Mouse (Mus musculus) lung, postnatal 25 days (tissue): Measurements from ENCODE around the gene Zfp653.
A peak's percentile ranks its signal among the peaks of the same experiment; 100 is the strongest.
"Not testable (repeated sequence)": the region's sequence is repeated elsewhere in the genome, so short reads cannot be mapped to it uniquely, and the experiment has no call there.

Experiments used
- DNase-seq: peaks from one replicate; pipeline ENCODE4 v3.0.0; 2022; ENCODE audit warnings: low spot score

The Zfp653 gene

DNA sequence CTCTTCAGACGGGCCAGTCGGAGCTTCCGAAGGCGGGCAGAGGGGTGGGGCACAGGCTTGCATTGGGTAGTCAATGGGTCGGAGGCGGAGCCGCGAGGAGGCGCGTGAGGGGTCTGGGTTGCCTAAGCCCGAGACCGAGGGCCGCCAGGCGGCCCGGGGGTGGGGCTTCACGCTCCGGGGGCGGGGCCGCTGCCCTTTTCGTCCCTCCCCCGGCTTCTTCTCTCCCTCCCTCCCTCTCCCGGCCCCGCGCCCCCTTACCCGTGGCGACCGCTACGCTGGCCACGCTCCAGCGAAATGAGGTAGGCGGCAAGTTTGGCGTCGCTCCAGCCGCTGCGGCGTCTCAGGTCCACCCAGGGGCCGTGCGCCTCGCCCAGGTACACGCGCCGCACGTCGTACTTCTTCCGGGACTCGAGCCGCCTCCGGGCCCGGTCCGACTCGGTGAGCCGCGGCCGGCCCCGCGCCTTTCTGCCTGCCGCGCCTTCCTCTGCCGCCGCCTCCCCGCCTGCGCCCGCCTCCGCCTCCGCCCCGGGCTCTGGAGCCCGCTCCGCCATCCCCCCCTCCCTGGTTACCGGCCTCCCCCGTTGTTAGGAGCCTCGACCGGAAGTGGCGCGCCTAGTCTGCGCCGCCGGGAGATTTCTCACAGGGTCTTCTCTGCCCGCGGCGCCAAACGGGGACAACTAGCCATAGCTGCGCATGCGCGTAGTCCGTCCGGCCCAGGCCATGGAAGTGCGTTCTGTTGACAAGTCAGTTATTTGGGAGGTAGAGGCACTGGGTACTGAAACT, at the start of gene Zfp653, which contains the start of gene Gm49318:
Gene Zfp653, minus strand, starts transcription at position 586 of the 783 bp plus-strand sequence.
Gene Gm49318, minus strand, starts transcription at position 469 of the 783 bp plus-strand sequence.
- DNase-seq: peak; percentile 98

DNA sequence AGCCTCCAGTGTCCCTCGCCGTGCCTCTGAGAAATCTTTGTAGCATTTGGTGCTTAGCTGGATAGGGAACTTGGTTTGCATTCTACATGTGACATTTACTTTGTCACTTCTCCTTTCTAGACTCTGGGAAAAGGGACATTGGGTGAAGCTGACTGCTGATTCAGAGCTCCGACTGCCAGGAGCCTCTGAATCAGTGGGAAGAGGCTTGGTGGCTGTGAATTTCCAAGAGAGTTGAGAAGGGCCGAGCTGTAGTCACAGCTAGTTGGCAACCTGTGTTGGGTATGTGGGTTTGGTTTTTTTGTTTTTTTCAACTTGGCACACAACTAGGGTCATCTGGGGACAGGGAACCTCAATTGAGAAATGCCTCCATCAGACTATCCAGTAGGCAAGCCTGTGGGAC, 48.4 kb upstream of the Zfp653 start:
- no peak for DNase-seq

- peak; percentile 76 for DNase-seq
Observed at GRCm38 (mm10) chr9:22117754-22118456, 46.7 kb upstream of the Zfp653 start.

DNA sequence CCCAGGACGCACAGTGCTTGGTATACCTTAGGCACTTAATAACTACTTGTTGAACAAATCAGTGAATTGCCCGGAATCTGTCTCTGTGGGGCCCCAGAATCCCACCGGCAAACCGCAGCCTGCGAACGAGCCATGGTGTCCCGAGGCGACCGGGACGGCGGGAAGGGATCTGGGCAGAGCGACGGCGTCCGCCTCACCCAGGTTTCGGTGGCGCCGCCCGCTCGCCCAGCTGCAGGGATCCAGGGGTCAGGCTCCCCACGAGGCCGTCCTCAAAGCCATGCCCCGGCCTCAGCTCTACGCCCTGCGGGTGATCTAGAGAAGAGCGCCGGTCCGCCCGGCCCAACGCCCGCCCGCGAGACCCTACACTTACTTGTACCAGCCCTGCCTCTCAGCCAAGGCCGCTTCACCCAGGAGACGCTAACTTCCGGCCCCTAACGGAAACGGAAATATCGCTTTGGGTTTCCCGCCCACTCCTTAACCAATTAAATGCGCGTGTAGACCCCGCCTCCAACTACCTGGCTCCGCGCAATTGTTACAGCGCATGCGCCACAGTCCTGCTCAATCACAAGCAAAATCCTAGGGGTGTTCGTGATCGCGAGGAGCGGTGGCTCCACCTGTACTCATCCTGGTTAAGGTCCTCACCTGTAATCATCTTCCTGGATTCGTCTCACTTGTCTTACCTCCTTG, 45.7 kb upstream of the Zfp653 start, which contains the start of gene Elof1:
Gene Elof1, minus strand, starts transcription at position 433 of the 687 bp plus-strand sequence.
- peak; percentile 96 for DNase-seq

DNA sequence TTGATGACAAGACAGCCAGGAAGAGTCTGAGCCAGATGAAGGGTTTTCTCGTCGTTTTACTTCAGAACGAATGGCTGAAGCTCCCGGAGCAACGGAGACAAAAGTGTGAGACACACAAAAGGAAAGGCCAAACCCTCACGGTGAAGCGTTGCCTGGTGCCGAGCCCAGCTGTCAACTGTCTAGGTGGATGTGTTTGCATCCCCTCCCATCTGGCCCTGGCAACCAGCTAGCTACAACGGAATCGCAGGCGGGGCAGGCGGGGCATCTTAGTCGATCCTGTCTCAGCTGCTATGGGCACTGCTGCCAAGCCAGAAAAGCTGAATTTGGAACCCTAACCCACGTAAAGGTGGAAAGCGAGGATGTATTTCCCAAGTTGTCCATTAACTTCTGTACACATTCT, 44.9 kb upstream of the Zfp653 start:
- DNase-seq: no peak

DNA sequence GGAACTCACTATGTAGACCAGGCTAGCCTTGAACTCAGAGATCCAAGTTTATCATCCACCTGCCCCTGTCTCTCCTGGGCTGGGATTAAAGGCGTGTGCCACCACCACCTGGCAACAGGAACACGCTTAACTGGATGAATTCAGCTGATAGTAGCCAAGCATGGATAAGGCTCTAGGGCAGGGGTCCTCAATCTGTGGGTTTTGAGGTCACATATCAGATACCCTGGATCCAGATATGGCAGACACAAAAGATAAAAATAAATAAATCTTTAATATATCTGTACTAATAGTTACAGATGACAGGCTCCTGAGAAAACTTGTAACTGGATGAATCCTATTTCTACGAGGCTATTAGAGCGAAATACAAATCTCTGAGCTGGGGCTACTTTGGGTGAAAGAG, 44.5 kb upstream of the Zfp653 start:
- DNase-seq: no peak

- no peak for DNase-seq
Observed at GRCm38 (mm10) chr9:22108194-22108593, 37.0 kb upstream of the Zfp653 start.

DNA sequence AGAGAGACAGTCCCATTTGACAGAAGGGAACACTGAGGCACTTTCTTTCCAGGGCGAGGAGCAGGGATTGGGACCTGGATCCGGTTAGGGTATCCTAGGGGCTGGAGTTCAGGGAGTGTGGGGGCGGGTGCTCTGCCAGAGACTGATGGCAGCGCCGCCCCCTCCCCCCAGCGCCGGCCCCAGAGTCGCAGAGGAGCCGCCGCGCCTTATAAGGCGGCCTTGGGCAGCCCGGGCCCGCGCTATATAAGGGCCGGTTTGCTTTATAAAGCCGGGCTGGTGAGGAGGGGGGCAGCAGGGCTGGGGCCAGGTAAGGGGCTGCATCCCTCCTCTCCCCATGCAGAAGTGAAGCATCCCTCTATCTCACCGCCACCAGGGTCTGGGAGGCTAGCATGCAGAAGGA, 28.7 kb upstream of the Zfp653 start:
- DNase-seq: no peak

DNA sequence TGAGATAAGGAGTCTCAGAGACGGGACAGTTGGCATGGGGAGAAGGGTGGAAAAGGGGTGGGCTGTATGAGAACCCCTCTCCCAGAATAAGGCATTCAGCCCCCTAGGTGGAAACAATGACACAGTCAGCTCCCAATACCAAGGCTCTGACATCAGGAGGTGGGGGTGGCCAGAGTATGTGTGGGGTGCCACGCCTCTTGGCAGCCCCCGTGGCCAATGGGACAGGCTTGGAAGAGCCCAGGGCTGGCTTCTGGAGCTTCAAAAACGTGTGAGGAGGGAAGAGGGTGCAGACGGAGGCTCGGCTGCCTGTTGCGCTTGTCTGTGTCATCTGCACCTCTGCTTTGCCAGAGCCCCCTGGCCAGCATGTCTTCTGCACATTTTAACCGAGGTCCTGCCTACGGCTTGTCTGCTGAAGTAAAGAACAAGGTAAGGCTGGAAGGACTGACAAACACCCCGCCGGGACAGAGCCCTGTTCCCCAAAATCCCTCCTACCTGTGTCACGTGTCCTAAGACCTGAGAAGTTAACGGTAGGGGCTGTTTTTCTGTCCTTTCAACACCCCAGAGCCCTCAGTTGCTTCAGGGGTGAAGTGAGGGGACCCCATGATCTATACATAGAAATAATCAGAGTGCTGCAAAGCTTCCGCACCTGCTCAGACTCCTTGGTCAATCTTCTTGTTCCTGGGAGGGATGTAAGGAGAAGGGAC, 28.0 kb upstream of the Zfp653 start, which contains the start of gene Cnn1:
Gene Cnn1, plus strand, starts transcription at position 224 of the 704 bp plus-strand sequence.
- peak; percentile 16 for DNase-seq

GRCm38 (mm10) chr9:22095854-22096307, 24.7 kb upstream of the Zfp653 start:
- DNase-seq: peak; percentile 87

DNA sequence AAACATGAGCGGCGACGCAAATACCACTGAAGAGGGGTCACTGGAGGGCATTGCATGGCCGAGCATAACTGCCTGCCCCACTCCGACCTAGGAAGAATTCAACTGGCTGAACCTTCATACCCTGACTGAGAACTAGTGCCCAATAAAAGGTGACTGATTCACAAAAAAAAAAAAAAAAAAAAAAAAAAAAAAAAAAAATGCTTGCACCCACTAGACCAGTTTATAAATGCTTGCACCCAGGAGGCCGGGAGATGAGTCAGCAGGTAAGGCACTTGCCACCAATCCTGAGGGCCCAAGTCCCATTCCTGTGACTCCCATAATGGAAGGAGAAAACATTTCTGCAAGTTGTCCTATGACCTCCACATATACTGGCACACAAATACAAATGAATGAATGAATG, 21.6 kb upstream of the Zfp653 start:
- no peak for DNase-seq

DNA sequence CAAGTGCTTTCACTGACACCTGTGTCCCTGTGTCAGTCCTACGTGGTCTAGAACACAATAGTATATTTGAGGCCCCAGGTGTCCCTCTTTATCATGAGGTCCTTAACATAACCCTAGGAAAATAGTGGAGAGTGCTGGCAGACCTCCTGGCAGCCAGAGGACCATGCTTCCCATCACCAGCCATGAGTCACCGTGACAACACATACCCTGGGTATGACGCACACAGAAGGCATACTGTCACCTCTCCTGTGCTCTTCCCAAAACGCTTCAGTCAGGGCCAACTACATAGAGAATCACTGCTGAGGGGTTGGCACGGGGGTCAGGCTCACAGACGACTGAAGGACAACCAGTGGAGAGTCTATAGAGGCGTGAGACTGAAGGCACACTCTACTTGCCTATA, 18.8 kb upstream of the Zfp653 start:
- no peak for DNase-seq

DNA sequence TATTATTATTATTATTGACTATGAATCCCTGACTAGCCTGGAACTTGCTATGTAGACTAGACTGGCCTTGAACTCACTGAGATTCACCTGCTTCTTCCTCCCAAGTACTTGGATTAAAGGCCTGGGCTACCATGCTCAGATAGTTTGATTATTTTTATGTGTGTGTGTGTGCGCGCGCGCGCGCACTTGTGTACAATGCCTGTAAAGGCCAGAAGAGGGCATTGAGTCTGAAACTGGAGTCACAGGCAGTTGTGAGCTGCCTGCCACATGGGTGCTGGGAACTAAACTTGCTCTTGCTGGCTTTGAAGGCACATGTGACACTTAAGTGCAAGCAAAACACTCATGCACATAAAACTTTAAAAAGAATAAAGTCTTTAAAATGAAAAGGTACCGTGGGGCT, 18.1 kb upstream of the Zfp653 start:
- DNase-seq: no peak

DNA sequence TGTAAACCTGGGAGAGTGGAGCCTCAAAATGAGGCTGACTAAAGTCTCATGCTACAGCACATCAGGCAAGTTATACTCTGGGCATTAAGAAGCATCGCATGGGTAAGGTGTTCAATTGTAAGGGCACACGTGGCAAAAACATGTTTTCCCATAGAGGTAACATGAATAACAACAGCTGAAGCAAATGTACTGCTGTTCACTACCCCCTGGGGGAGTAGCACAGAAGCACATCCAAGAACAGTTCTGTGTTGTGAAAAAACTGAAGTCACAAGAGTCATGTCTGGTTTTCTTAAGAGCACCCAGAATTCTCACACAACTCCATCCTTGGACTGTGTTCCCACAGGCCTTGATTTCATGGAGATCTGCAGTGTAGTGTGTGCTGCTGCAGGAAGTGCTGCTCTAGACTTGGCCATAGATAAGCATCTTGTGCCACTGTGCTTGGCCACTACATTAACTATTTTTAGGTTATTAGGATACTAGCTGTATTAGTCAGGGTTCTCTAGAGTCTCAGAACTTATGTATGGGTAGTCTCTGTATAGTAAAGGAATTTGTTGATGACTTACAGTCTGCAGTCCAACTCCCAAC, 15.9 kb upstream of the Zfp653 start:
- no peak for DNase-seq

DNA sequence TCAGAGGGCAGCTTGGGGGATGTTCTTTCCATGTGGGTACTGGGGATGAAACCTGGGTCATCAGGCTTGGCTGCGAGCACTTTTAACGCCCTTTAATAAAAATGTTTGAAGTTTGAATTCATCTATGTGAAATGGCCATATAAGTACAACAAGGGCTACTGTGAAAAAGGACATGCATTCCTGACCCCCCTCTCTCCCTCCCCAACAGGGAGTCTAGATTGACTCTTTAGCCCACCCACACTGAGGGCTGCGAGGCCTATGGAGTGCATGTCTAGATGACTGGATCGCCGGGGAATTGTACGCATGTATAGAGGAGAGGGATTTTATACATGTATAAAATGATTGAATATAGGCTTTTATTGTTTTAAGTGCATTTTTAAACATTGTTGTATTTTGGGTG, 14.8 kb upstream of the Zfp653 start:
- DNase-seq: no peak

DNA sequence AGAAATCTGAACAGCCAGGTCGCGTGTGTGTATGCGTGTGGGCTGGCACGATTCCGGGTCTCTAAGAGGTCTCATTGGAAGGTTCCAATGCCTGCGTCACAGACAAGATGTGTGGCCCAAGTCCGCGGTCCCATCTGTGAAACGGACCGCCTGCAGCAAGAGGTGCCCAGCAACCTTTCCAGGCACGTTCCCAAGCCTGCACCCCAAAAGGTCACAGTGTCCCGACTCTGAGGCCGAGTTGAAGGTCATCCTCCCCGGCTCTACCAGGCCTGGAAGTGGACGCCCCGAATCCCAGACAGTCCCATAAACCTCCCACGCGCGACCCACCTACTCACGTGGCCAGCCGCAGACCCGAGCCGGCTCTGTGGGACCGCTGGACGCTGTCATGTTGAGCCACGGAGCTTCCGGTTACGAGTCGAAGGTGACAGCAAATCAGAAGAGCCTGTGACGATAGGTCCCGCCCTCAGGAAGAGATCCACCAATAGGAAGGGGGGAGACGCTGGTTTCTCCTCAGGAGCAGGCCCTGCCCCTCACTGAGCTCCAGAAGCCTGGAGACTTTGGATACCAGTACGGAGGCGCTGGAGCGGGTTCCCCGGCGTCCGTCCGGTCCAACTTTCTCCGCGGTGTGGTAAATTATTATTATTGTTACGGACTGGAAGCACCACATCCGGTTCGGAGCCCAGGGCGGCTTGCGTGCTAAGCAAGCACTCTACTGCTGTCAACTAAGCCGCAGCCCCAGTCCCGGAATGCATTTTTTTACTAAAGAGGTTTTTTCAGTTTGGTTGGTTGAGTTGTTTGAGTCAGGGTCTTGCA, 14.1 kb upstream of the Zfp653 start, which contains the start of gene Ecsit:
Gene Ecsit, minus strand, starts transcription at position 417 of the 813 bp plus-strand sequence.
- peak; percentile 97 for DNase-seq

- DNase-seq: no peak
Observed at GRCm38 (mm10) chr9:22084667-22085021, 13.5 kb upstream of the Zfp653 start.

- DNase-seq: no peak
Observed at GRCm38 (mm10) chr9:22076223-22076622, 5.0 kb upstream of the Zfp653 start.

DNA sequence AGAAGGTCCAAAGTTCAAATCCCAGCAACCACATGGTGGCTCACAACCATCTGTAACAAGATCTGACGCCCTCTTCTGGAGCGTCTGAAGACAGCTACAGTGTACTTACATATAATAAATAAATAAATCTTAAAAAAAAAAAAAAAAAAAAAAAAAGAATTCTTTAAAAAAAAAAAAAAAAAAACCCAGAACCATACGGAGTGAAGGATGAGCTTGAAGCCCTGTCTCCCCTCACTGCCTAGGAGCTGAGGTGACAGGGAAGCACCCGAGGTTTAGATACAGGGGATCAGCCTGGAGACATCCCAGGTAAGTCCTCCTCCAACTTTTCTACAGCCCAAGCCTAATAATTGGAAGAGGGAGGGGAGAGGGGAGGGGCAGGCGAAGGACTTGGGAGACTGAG, 4.6 kb upstream of the Zfp653 start:
- not testable (repeated sequence) for DNase-seq

DNA sequence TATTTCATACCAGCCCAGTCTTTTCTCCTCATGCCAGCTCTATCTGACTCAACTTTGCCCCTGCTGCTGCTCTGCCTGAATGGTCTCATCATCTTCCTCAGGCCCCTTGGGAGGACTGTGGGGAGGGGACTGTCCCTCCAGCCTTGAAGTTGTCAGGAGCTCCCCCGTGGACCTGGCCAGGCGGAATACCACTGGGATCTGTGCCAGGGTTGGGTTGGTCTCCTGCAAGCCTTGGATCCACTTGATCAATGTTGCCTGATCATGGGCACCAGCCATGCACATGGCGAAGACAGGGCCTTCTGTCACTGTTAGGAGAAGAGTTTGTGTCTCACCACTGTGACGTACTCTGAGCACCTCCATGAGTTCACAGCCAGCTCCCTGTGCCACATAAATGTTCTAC, 1.1 kb upstream of the Zfp653 start:
- DNase-seq: no peak
